Mouse (Mus musculus) lung, embryonic 15.5 days (tissue): ENCODE measurements around the gene A730061H03Rik. TPM values are rescaled to one million over a fixed set of nuclear protein-coding genes. Genes with fewer than 3 reads are reported as not detected.

Source experiments
- ATAC-seq: fragments of 200-750 bp; cut with Nextera tagmentation; 2 replicates; pipeline ENCODE4 v1.8.0; 2017; ENCODE audit warnings: moderate number of reproducible peaks, borderline replicate concordance; ENCODE audit not compliant: low FRiP score, low TSS enrichment; ENCODE audit errors: extremely low read depth
- H3K27ac ChIP-seq: fragments of 300-500 bp; sonication (generic); 2 replicates; pipeline ENCODE4 v1.5.1; 2015; ENCODE audit warnings: moderate library complexity, mild to moderate bottlenecking, inconsistent platforms
- H3K27me3 ChIP-seq: fragments of 300-500 bp; sonication (generic); 2 replicates; pipeline ENCODE4 v1.6.1; 2015; ENCODE audit warnings: inconsistent platforms
- H3K36me3 ChIP-seq: fragments of 300-500 bp; sonication (generic); 2 replicates; pipeline ENCODE4 v1.6.1; 2015; ENCODE audit warnings: inconsistent platforms
- H3K4me1 ChIP-seq: fragments of 300-500 bp; sonication (generic); 2 replicates; pipeline ENCODE4 v1.6.1; 2015; ENCODE audit warnings: inconsistent platforms
- H3K4me2 ChIP-seq: fragments of 300-500 bp; sonication (generic); 2 replicates; pipeline ENCODE4 v1.6.1; 2015; ENCODE audit warnings: inconsistent platforms, mild to moderate bottlenecking, moderate library complexity
- H3K4me3 ChIP-seq: fragments of 300-500 bp; sonication (generic); 2 replicates; pipeline ENCODE4 v1.5.1; 2015; ENCODE audit warnings: mild to moderate bottlenecking, inconsistent platforms
- H3K9ac ChIP-seq: fragments of 300-500 bp; sonication (generic); 2 replicates; pipeline ENCODE4 v1.6.1; 2015; ENCODE audit warnings: inconsistent platforms
- H3K9me3 ChIP-seq: fragments of 300-500 bp; sonication (generic); 2 replicates; pipeline ENCODE4 v1.6.1; 2016; ENCODE audit warnings: inconsistent platforms
- WGBS: fragments of 180-500 bp; shearing (Covaris S2); methylation state at CpG from one replicate; pipeline ENCODE4 v1.1.7; 2015; 5-methylcytosine and 5-hydroxymethylcytosine counted together
- polyA plus RNA-seq: library from polyadenylated mRNA; unstranded; fragments of >200 nt; fragmentation: Nextera tagmentation; extraction: Ambion mirVana; gene quantifications from 2 replicates; pipeline ENCODE4 v1.2.1, GENCODE M21; 2015

The A730061H03Rik gene
- polyA plus RNA-seq, 1 experiment from 2014 or later, result 1.2 TPM

DNA sequence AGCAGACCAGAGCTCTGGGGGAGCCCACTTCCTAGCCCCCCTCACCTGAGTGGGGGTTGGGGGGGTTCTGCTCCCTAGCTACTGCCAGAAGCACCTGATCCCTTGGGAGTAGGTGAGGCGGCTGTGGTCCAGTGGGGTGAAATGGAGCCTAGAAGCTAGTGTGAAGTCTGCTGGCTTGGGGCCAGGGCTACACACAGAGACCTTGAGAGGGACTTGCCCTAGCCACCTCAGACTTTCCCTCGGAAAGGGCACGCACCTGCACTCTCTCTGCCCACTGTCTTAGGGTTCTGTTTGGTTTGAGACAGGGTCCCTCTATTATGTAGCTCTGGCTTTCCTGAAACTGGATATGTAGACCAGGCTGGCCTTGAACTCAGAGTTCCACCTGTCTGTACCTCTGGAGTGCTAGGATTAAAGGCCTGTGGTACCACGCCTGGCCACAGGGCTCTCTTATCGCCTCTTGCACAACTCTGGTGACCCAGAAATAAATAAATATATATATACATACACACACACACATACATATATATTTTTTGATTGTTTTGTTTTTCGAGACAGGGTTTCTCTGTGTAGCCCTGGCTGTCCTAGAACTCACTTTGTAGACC, 18.6 kb upstream of the A730061H03Rik start:
- Histone ChIP-seq H3K27ac (peak overlapping the region; percentile 90), H3K4me2 (peak overlapping the region; percentile 85), H3K36me3 (peaks cover 16% of the 10 kb centered on the region), H3K9me3 (no peaks in the 10 kb centered on the region), H3K27me3 (no peaks in the 10 kb centered on the region), H3K9ac (peak overlapping the region; percentile 74), H3K4me3 (peak overlapping the region; percentile 79), H3K4me1 (peaks cover 30% of the 10 kb centered on the region)
- 18% methylated on average over 6 of the region's 6 CpGs for WGBS
- ATAC-seq, result peak; percentile 6; the same call in 1 of the 2 replicates

DNA sequence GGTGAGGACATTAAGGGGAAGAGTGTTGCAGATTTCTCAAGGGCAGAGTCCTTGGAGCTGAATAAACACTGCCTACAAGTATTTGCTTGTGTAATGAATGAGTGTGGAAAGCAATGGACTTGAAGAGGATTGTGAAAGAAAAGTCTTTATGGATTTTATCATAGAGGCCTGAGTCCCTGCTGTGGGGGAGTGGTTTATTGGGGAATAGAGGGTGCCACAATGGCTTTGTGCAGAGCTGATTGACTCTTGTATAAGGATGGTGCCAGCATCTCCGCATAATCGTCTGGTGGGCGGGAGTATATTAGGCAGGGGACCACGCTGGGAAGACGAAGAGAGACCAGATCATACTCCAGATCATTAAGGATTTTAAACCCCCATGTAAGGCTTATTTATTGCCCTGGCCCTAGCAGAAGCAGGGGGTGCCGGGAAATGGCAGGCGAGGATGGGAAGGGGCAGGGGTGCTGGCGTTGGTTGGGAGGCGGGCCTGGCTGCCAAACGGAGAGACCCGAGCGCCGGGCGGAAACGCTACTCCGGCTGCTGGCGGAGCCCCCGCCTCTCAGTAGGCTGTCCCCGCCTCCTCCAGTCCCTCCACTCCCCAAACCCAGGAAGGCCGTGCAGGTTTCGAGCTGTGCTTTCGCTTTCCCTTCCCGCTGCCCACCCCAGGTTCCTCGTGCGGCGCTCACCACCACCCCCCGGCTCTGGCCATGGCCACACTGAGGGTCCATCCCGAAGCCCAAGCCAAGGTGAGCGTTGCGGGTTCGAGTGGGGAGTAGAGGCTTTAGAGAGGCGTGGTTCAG, 17.9 kb upstream of the A730061H03Rik start, which contains the start of gene Psme1:
Psme1 (plus strand) TSS at position 253 of the 797 bp plus-strand sequence.
- peak; percentile 93 for ATAC-seq
- under 1% methylated on average over 32 of the region's 32 CpGs for WGBS

DNA sequence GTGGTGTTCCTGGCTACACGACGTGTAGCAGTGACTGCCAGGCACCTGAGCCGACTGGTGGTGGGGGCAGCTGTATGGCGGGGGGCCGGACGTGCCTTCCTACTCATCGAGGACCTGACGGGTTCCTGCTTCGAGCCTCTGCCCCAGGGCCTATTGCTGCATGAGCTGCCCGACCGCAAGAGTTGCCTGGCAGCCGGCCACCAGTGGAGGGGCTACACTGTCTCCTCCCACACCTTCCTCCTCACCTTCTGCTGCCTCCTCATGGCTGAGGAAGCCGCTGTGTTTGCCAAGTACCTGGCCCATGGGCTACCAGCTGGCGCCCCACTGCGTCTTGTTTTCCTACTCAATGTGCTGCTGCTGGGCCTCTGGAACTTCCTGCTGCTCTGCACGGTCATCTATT, 16.2 kb upstream of the A730061H03Rik start:
- no peak overlapping the region for H3K4me2 ChIP-seq
- peaks cover 7% of the 10 kb centered on the region for H3K36me3 ChIP-seq
- H3K9me3 ChIP-seq, result no peaks in the 10 kb centered on the region
- H3K27ac ChIP-seq, result peak overlapping the region; percentile 11; the same call in 1 of the 2 replicates
- no peaks in the 10 kb centered on the region for H3K27me3 ChIP-seq
- no peak for ATAC-seq
- WGBS, result 70% methylated on average over 13 of the region's 16 CpGs
- peaks cover 30% of the 10 kb centered on the region for H3K4me1 ChIP-seq
- no peak overlapping the region for H3K4me3 ChIP-seq
- no peak overlapping the region for H3K9ac ChIP-seq

More for the DNA sequence above, 17.9 kb upstream of the A730061H03Rik start, which contains the start of gene Psme1:
- Histone ChIP-seq H3K9me3 (no peaks in the 10 kb centered on the region), H3K27ac (peak within 1 kb of the TSS; percentile 90), H3K9ac (peak within 1 kb of the TSS; percentile 74), H3K27me3 (no peaks in the 10 kb centered on the region), H3K4me1 (peaks cover 30% of the 10 kb centered on the region), H3K4me2 (peak within 1 kb of the TSS; percentile 85), H3K4me3 (peak within 1 kb of the TSS; percentile 79), H3K36me3 (peaks cover 16% of the 10 kb centered on the region)

DNA sequence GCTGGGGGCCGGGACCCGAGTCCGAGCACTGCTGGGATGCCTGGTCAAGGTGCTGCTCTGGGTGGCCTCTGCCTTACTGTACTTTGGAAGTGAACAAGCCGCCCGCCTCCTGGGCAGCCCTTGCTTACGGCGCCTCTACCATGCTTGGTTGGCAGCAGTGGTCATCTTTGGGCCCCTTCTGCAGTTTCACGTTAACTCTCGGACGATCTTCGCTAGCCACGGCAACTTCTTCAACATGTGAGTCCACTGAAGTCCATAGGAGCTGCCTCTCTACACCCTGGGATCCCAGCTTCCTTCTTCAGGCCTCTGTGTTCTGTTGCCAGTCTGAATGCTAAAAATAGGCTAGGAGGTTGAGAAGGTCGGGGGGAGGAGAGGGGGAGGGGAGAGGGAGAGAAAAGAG, 15.5 kb upstream of the A730061H03Rik start:
- no peak overlapping the region for H3K27ac ChIP-seq
- WGBS, result 60% methylated on average over 13 of the region's 13 CpGs

DNA sequence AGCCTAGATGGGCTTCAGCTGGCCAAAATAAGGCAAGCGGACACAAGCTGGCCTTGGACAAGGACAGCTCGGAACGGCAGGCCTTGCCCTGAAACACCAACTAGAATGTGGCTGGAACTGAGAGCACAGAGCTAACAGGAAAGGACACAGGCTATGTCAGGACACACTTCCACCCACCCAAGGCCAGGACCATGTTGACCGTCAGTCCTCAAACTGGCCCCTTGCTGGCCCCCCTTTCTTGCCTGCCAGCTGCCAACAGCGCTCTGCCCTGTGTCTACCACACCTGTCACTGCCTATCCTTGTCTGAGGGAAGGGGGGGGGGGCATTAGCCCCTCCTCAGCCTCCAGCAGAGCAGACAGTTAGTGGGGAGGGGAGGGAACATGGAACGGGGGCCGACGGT, 15.1 kb upstream of the A730061H03Rik start, which contains the start of gene Fitm1:
Fitm1 (plus strand) TSS at position 316 of the 400 bp plus-strand sequence.
- no peaks in the 10 kb centered on the region for H3K36me3 ChIP-seq
- ATAC-seq, result no peak
- no peaks in the 10 kb centered on the region for H3K27me3 ChIP-seq
- no peak within 1 kb of the TSS; the same call in 1 of the 2 replicates for H3K4me2 ChIP-seq
- H3K27ac ChIP-seq, result peak within 1 kb of the TSS; percentile 11; the same call in 1 of the 2 replicates
- WGBS, result 65% methylated on average over 8 of the region's 8 CpGs
- no peaks in the 10 kb centered on the region for H3K9me3 ChIP-seq
- peaks cover 30% of the 10 kb centered on the region for H3K4me1 ChIP-seq
- H3K4me3 ChIP-seq, result no peak within 1 kb of the TSS
- H3K9ac ChIP-seq, result no peak within 1 kb of the TSS

More for the DNA sequence above, 15.5 kb upstream of the A730061H03Rik start:
- Histone ChIP-seq H3K4me2 (no peak overlapping the region; the same call in 1 of the 2 replicates), H3K4me1 (peaks cover 30% of the 10 kb centered on the region), H3K36me3 (peaks cover 3% of the 10 kb centered on the region; the same call in 1 of the 2 replicates), H3K9ac (no peak overlapping the region), H3K4me3 (no peak overlapping the region), H3K27me3 (no peaks in the 10 kb centered on the region), H3K9me3 (no peaks in the 10 kb centered on the region)
- ATAC-seq, result no peak

DNA sequence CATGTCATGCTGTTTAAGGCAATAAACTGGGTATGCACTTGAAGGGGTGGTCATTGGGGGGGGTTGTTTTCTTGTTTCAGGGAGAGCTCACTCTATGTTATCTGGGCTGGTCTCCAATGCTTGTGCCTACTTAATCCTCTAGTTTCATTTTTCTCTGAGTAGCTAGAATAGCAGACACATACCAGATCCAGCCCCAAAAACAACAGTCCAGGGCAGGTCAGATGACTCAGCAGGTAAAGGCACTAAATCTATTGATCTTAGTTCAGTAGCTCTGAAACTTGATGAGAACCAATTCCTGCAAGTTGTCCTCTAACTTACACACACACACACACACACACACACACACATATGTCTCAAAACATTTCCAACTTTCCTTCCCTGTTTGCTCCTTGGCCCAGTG, 11.6 kb upstream of the A730061H03Rik start:
- Histone ChIP-seq H3K9me3 (no peaks in the 10 kb centered on the region), H3K4me3 (no peak overlapping the region)

DNA sequence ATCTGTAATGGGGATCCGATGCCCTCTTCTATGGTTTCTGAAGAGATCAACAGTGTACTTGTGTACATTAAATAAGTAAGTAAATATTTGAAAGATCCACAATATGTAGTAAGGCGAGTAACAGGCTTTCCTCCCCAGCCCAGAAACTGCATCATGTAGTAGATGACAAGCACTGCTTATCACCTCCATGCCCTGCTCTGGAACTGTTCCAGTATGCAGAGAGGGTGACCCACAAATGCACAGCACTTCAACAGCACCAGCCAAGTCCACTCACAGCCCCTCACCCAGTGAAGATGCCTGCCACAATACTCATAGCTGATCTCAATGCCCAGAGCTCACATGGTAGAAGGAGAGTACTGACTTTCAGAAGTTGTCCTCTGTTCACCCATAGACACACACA, 10.4 kb upstream of the A730061H03Rik start:
- 78% methylated on average over 2 of the region's 2 CpGs for WGBS
- Histone ChIP-seq H3K4me3 (no peak overlapping the region), H3K27me3 (no peaks in the 10 kb centered on the region), H3K27ac (no peak overlapping the region), H3K36me3 (peaks cover 41% of the 10 kb centered on the region), H3K9me3 (no peaks in the 10 kb centered on the region), H3K4me2 (no peak overlapping the region), H3K4me1 (peaks cover 3% of the 10 kb centered on the region; the same call in 1 of the 2 replicates), H3K9ac (no peak overlapping the region)
- no peak for ATAC-seq

More for the DNA sequence above, 11.6 kb upstream of the A730061H03Rik start:
- no peaks in the 10 kb centered on the region for H3K27me3 ChIP-seq
- H3K36me3 ChIP-seq, result peaks cover 30% of the 10 kb centered on the region
- no peak overlapping the region for H3K27ac ChIP-seq
- no peak overlapping the region for H3K9ac ChIP-seq
- ATAC-seq, result no peak
- H3K4me2 ChIP-seq, result no peak overlapping the region
- H3K4me1 ChIP-seq, result peaks cover 14% of the 10 kb centered on the region

DNA sequence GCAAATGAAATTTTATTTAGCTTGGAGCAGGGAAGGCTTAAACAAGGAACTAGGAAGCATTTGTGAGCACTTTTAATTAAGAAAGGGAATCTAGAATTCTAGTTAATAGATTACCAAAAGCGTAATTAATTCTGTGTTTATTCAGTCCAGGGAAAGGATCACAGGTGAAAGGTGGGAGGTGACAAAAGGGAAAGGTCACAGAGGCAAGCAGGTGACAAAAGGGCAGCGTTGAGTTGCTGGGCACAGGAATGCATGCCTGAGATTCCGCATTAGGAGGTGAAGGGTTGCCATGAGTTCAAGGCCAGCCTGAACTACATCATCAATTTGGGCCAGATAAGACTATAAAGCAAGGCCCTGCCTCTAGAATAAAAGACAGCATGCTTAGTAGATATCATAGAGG, 7.3 kb upstream of the A730061H03Rik start:
- 84% methylated on average over 3 of the region's 3 CpGs for WGBS

DNA sequence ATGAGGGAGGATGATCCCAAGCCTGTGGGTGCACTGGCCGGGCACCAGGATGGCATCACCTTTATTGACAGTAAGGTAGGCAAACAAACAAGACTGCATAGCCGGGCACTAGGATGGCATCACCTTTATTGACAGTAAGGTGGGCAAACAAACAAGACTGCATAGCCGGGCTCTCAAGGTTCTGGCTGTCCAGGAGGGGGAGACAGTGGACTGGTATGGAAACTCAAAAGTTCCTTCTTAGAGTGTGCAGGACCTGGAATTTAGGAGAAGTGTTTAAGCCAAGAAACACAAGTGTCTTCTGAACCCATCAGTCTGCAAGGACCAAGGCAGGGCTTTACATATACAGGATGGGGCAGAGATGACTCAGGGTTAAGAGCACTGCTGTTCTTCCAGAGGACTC, 5.5 kb upstream of the A730061H03Rik start:
- H3K4me1 ChIP-seq, result peaks cover 14% of the 10 kb centered on the region
- H3K9me3 ChIP-seq, result no peaks in the 10 kb centered on the region
- no peak overlapping the region for H3K9ac ChIP-seq
- H3K36me3 ChIP-seq, result peaks cover 60% of the 10 kb centered on the region
- WGBS, result 68% methylated on average over 3 of the region's 3 CpGs
- no peak overlapping the region for H3K27ac ChIP-seq
- H3K27me3 ChIP-seq, result no peaks in the 10 kb centered on the region
- H3K4me2 ChIP-seq, result no peak overlapping the region
- no peak overlapping the region for H3K4me3 ChIP-seq
- no peak for ATAC-seq

More for the DNA sequence above, 7.3 kb upstream of the A730061H03Rik start:
- ATAC-seq, result no peak
- H3K27me3 ChIP-seq, result no peaks in the 10 kb centered on the region
- H3K36me3 ChIP-seq, result peaks cover 60% of the 10 kb centered on the region
- H3K4me2 ChIP-seq, result no peak overlapping the region
- H3K4me3 ChIP-seq, result no peak overlapping the region
- no peak overlapping the region for H3K27ac ChIP-seq
- no peaks in the 10 kb centered on the region for H3K4me1 ChIP-seq
- H3K9ac ChIP-seq, result no peak overlapping the region
- H3K9me3 ChIP-seq, result no peaks in the 10 kb centered on the region

DNA sequence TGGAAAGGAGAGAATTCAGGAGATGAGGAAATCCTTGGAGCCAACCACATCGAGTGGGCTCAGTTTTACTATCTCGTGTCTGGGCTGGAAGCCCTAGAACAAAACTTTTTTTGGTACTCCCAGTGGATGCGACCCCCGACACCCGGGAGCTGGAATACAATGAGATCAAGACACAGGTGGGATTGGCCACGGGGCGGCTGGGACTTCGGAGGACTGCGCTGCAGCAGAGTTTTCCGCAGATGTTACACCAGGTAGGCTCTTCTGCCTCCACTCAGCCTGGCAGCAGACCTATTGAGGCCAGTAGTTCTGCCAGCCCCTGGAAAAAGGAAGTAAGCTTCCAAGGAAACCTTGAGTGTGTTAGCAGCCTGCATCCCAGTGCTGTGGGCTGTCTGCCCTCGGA, 3.0 kb upstream of the A730061H03Rik start:
- H3K4me1 ChIP-seq, result peaks cover 17% of the 10 kb centered on the region
- H3K9me3 ChIP-seq, result no peaks in the 10 kb centered on the region
- no peak overlapping the region for H3K4me3 ChIP-seq
- no peak overlapping the region for H3K27ac ChIP-seq
- WGBS, result 87% methylated on average over 11 of the region's 11 CpGs
- H3K9ac ChIP-seq, result no peak overlapping the region
- peaks cover 44% of the 10 kb centered on the region for H3K36me3 ChIP-seq
- H3K4me2 ChIP-seq, result no peak overlapping the region
- H3K27me3 ChIP-seq, result no peaks in the 10 kb centered on the region
- ATAC-seq, result no peak

DNA sequence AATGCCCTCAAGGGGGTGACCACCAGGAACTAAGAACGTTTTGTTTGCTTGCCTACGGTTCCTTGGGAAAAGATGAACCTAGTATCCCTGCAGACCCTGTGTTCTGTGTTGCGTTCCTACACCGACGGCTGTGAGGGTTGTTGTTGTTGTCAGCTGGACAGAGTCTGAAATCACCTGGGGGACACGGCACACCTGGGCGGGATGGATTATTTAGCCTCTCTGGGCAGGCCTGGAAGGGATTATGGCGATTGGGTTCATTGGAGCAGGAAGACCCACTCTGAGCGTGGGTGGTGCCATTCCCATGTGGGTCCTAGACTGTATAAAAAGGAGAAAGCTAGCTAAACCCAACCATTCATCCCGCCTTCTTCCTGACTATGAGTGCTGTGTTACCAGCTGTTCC, 1.7 kb upstream of the A730061H03Rik start:
- H3K9ac ChIP-seq, result no peak overlapping the region
- no peak for ATAC-seq
- H3K9me3 ChIP-seq, result no peaks in the 10 kb centered on the region
- H3K4me3 ChIP-seq, result no peak overlapping the region
- WGBS, result 76% methylated on average over 10 of the region's 10 CpGs
- peak overlapping the region; percentile 70 for H3K4me2 ChIP-seq
- peaks cover 25% of the 10 kb centered on the region for H3K4me1 ChIP-seq
- H3K27me3 ChIP-seq, result no peaks in the 10 kb centered on the region
- H3K27ac ChIP-seq, result no peak overlapping the region
- peaks cover 31% of the 10 kb centered on the region for H3K36me3 ChIP-seq

DNA sequence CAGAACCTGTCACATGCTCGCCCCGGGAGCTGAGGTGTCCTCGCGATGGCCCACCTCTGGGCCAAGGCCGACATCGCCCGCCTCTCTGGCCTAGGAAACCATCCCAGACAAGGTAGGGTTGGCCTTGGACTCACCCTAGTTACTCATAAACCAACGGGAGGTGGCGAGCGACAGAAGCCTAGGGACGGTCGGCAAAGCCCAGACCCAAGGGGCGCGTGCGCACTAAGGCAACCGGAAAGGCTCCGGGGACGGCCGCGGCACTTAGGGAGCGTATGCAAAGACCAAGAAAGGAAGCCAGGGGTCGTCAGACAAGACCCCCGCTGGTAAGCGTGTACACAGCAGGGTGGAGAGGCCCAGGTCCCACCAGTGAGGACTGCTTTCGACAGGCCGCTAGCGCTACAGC, 406 bp downstream of the A730061H03Rik start, which contains the start of gene Dcaf11:
Dcaf11 (plus strand) TSS at position 208 of the 403 bp plus-strand sequence.
- no peaks in the 10 kb centered on the region for H3K9me3 ChIP-seq
- peak within 1 kb of the TSS; percentile 79 for H3K4me3 ChIP-seq
- H3K4me2 ChIP-seq, result peak within 1 kb of the TSS; percentile 70
- peaks cover 11% of the 10 kb centered on the region for H3K36me3 ChIP-seq
- peak within 1 kb of the TSS; percentile 99 for H3K27ac ChIP-seq
- peak within 1 kb of the TSS; percentile 78 for H3K9ac ChIP-seq
- ATAC-seq, result peak; percentile 80
- peaks cover 25% of the 10 kb centered on the region for H3K4me1 ChIP-seq
- WGBS, result 0% methylated on average over 27 of the region's 27 CpGs
- H3K27me3 ChIP-seq, result no peaks in the 10 kb centered on the region
